Mouse (Mus musculus) intestine, embryonic 14.5 days (tissue): Measurements from ENCODE around the gene Zfp653. TPM values are rescaled to one million over a fixed set of nuclear protein-coding genes. Genes with fewer than 3 reads are reported as not detected.

Experiments
- ATAC-seq: fragments of 200-750 bp; cut with Nextera tagmentation; replicated peaks from 2 replicates; pipeline ENCODE4 v1.8.0; 2017; ENCODE audit warnings: low read depth, moderate number of reproducible peaks, moderate TSS enrichment, moderate library complexity; ENCODE audit not compliant: low FRiP score, low TSS enrichment
- DNase-seq: peaks from one replicate; pipeline ENCODE4 v3.0.0-alpha.2; 2018; ENCODE audit warnings: low spot score
- H3K27ac ChIP-seq: fragments of 300-500 bp; sonication (generic); 2 replicates; pipeline ENCODE4 v1.5.1; 2014; ENCODE audit warnings: low read depth, mild to moderate bottlenecking, control low read depth
- H3K27me3 ChIP-seq: fragments of 300-500 bp; sonication (generic); replicated peaks from 2 replicates; pipeline ENCODE4 v1.6.1; 2014; ENCODE audit warnings: low read length, control low read depth; ENCODE audit not compliant: control insufficient read depth, insufficient read depth
- H3K36me3 ChIP-seq: fragments of 300-500 bp; sonication (generic); 2 replicates; pipeline ENCODE4 v1.6.1; 2014; ENCODE audit warnings: low read length, control low read depth; ENCODE audit not compliant: control insufficient read depth, insufficient read depth
- H3K4me1 ChIP-seq: fragments of 300-500 bp; sonication (generic); replicated peaks from 2 replicates; pipeline ENCODE4 v1.6.1; 2014; ENCODE audit warnings: low read length, control low read depth, mixed read lengths; ENCODE audit not compliant: control insufficient read depth, insufficient read depth
- H3K4me2 ChIP-seq: fragments of 300-500 bp; sonication (generic); 2 replicates; pipeline ENCODE4 v1.6.1; 2014; ENCODE audit warnings: low read length
- H3K4me3 ChIP-seq: fragments of 300-500 bp; sonication (generic); 2 replicates; pipeline ENCODE4 v1.5.1; 2014; ENCODE audit warnings: low read depth, low read length, control low read depth, mixed read lengths
- H3K9ac ChIP-seq: fragments of 300-500 bp; sonication (generic); 2 replicates; pipeline ENCODE4 v1.6.1; 2014; ENCODE audit warnings: mild to moderate bottlenecking, low read length
- H3K9me3 ChIP-seq: fragments of 300-500 bp; sonication (generic); 2 replicates; pipeline ENCODE4 v1.6.1; 2016; ENCODE audit warnings: low read length, control low read depth; ENCODE audit not compliant: control insufficient read depth
- WGBS: fragments of 180-500 bp; shearing (Covaris S2); extraction: QIAGEN DNeasy Blood & Tissue Kit; methylation state at CpG from one replicate; pipeline ENCODE4 v1.1.7; 2014; 5-methylcytosine and 5-hydroxymethylcytosine counted together
- polyA plus RNA-seq: library from polyadenylated mRNA; unstranded; fragments of >200 nt; fragmentation: Nextera tagmentation; extraction: Ambion mirVana; gene quantifications from 2 replicates; pipeline ENCODE4 v1.2.1, GENCODE M21; 2014

Gene Zfp653
- polyA plus RNA-seq, result 10.2 and 10.3 TPM in 2 replicates

GRCm38 (mm10) chr9:22070791-22071573 lies at the start of gene Zfp653, which contains the start of gene Gm49318:
Gene Zfp653, minus strand, starts transcription at chr9:22071376.
Gene Gm49318, minus strand, starts transcription at chr9:22071259.
- ATAC-seq (peak; percentile 98), DNase-seq (peak; percentile 96)
- peak within 1 kb of the TSS; percentile 66 for H3K4me2 ChIP-seq
- no peaks in the 10 kb centered on the region for H3K9me3 ChIP-seq
- H3K27ac ChIP-seq, result peak within 1 kb of the TSS; percentile 98
- H3K4me1 ChIP-seq, result peaks cover 4% of the 10 kb centered on the region; the same call in 1 of the 2 replicates
- H3K4me3 ChIP-seq, result peak within 1 kb of the TSS; percentile 79
- 3% methylated on average over 56 of the region's 87 CpGs for WGBS
- H3K36me3 ChIP-seq, result peaks cover 31% of the 10 kb centered on the region; the same call in 1 of the 2 replicates
- no peaks in the 10 kb centered on the region for H3K27me3 ChIP-seq
- H3K9ac ChIP-seq, result peak within 1 kb of the TSS; percentile 95

GRCm38 (mm10) chr9:22119543-22119942 lies 48.4 kb upstream of the Zfp653 start:
- no peak overlapping the region for H3K9ac ChIP-seq
- H3K4me2 ChIP-seq, result no peak overlapping the region
- 84% methylated on average over 4 of the region's 4 CpGs for WGBS
- H3K4me1 ChIP-seq, result peaks cover 12% of the 10 kb centered on the region; the same call in 1 of the 2 replicates
- H3K4me3 ChIP-seq, result no peak overlapping the region
- H3K27me3 ChIP-seq, result no peaks in the 10 kb centered on the region
- H3K36me3 ChIP-seq, result no peaks in the 10 kb centered on the region
- no peak for ATAC-seq
- DNase-seq, result no peak
- no peaks in the 10 kb centered on the region for H3K9me3 ChIP-seq
- H3K27ac ChIP-seq, result no peak overlapping the region

- H3K9ac ChIP-seq, result peak overlapping the region; percentile 79; the same call in 1 of the 2 replicates
- peak overlapping the region; percentile 68 for H3K4me3 ChIP-seq
Observed at GRCm38 (mm10) chr9:22117754-22118456, 46.7 kb upstream of the Zfp653 start.

GRCm38 (mm10) chr9:22116740-22117426 lies 45.7 kb upstream of the Zfp653 start, which contains the start of gene Elof1:
Gene Elof1, minus strand, starts transcription at chr9:22117172.
- no peaks in the 10 kb centered on the region for H3K27me3 ChIP-seq
- H3K9me3 ChIP-seq, result no peaks in the 10 kb centered on the region
- ATAC-seq (peak; percentile 93), DNase-seq (peak; percentile 92)
- peak within 1 kb of the TSS; percentile 79 for H3K9ac ChIP-seq
- under 1% methylated on average over 49 of the region's 52 CpGs for WGBS
- peak within 1 kb of the TSS; percentile 47; the same call in 1 of the 2 replicates for H3K27ac ChIP-seq
- peaks cover 22% of the 10 kb centered on the region for H3K36me3 ChIP-seq
- peak within 1 kb of the TSS; percentile 68 for H3K4me3 ChIP-seq
- H3K4me1 ChIP-seq, result peaks cover 12% of the 10 kb centered on the region; the same call in 1 of the 2 replicates
- H3K4me2 ChIP-seq, result peak within 1 kb of the TSS; percentile 95

More at GRCm38 (mm10) chr9:22117754-22118456, 46.7 kb upstream of the Zfp653 start:
- Histone ChIP-seq H3K36me3 (peaks cover 12% of the 10 kb centered on the region), H3K4me2 (peak overlapping the region; percentile 95), H3K4me1 (peaks cover 12% of the 10 kb centered on the region; the same call in 1 of the 2 replicates), H3K9me3 (no peaks in the 10 kb centered on the region), H3K27ac (no peak overlapping the region), H3K27me3 (no peaks in the 10 kb centered on the region)
- ATAC-seq, result no peak
- WGBS, result 42% methylated on average over 10 of the region's 10 CpGs
- DNase-seq, result no peak

DNA sequence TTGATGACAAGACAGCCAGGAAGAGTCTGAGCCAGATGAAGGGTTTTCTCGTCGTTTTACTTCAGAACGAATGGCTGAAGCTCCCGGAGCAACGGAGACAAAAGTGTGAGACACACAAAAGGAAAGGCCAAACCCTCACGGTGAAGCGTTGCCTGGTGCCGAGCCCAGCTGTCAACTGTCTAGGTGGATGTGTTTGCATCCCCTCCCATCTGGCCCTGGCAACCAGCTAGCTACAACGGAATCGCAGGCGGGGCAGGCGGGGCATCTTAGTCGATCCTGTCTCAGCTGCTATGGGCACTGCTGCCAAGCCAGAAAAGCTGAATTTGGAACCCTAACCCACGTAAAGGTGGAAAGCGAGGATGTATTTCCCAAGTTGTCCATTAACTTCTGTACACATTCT lies 44.9 kb upstream of the Zfp653 start:
- Histone ChIP-seq H3K4me3 (peak overlapping the region; percentile 68), H3K36me3 (peaks cover 29% of the 10 kb centered on the region), H3K9me3 (no peaks in the 10 kb centered on the region), H3K4me1 (peaks cover 12% of the 10 kb centered on the region; the same call in 1 of the 2 replicates), H3K27ac (no peak overlapping the region), H3K9ac (peak overlapping the region; percentile 79), H3K27me3 (no peaks in the 10 kb centered on the region), H3K4me2 (peak overlapping the region; percentile 95)
- whole genome bisulfite sequencing, result 24% methylated on average over 15 of the region's 15 CpGs
- no peak for DNase-seq
- ATAC-seq, result no peak

GRCm38 (mm10) chr9:22115635-22116034 lies 44.5 kb upstream of the Zfp653 start:
- H3K4me2 ChIP-seq, result peak overlapping the region; percentile 95
- no peaks in the 10 kb centered on the region for H3K27me3 ChIP-seq
- no peak for DNase-seq
- H3K9me3 ChIP-seq, result no peaks in the 10 kb centered on the region
- peak overlapping the region; percentile 68 for H3K4me3 ChIP-seq
- no peak for ATAC-seq
- peaks cover 12% of the 10 kb centered on the region; the same call in 1 of the 2 replicates for H3K4me1 ChIP-seq
- peaks cover 33% of the 10 kb centered on the region for H3K36me3 ChIP-seq
- H3K9ac ChIP-seq, result peak overlapping the region; percentile 79
- 87% methylated on average over 4 of the region's 4 CpGs for WGBS
- H3K27ac ChIP-seq, result no peak overlapping the region

DNA sequence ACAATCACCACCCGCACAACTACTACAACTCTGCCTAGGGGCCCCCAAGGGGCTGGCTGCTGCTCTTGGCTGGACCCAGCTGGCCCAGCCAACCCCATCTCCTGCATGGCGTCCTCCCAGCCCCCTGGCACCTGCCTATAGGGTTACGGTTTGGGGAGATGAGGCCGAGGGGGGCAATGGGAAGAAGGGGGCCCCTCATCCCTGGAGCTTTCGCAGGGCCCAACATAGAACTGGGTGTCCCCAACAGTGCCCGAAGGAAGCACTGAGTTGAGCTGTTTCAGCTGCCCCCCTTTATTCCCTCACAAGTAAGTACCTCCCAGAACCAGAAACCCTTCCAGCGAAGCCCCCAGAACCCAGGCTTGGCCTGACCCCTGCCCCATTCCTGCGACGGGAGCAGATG lies 37.0 kb upstream of the Zfp653 start:
- Histone ChIP-seq H3K4me2 (no peak overlapping the region), H3K9ac (no peak overlapping the region), H3K4me3 (no peak overlapping the region), H3K4me1 (no peaks in the 10 kb centered on the region), H3K36me3 (peaks cover 42% of the 10 kb centered on the region), H3K27me3 (no peaks in the 10 kb centered on the region), H3K27ac (no peak overlapping the region), H3K9me3 (no peaks in the 10 kb centered on the region)
- 89% methylated on average over 9 of the region's 9 CpGs for WGBS
- ATAC-seq (no peak), DNase-seq (no peak)

DNA sequence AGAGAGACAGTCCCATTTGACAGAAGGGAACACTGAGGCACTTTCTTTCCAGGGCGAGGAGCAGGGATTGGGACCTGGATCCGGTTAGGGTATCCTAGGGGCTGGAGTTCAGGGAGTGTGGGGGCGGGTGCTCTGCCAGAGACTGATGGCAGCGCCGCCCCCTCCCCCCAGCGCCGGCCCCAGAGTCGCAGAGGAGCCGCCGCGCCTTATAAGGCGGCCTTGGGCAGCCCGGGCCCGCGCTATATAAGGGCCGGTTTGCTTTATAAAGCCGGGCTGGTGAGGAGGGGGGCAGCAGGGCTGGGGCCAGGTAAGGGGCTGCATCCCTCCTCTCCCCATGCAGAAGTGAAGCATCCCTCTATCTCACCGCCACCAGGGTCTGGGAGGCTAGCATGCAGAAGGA lies 28.7 kb upstream of the Zfp653 start:
- peaks cover 8% of the 10 kb centered on the region; the same call in 1 of the 2 replicates for H3K4me1 ChIP-seq
- WGBS, result 2% methylated on average over 18 of the region's 18 CpGs
- peak overlapping the region; percentile 40 for H3K9ac ChIP-seq
- peak overlapping the region; percentile 77 for H3K27ac ChIP-seq
- H3K4me3 ChIP-seq, result peak overlapping the region; percentile 29
- peak; percentile 61 for ATAC-seq
- H3K4me2 ChIP-seq, result peak overlapping the region; percentile 33
- no peaks in the 10 kb centered on the region; the same call in 1 of the 2 replicates for H3K36me3 ChIP-seq
- no peaks in the 10 kb centered on the region for H3K9me3 ChIP-seq
- peak; percentile 67 for DNase-seq
- H3K27me3 ChIP-seq, result peaks cover 20% of the 10 kb centered on the region
